Mouse (Mus musculus) bone marrow, adult 2 months (tissue): ENCODE measurements around the gene Slc1a5. TPM values are rescaled to one million over a fixed set of nuclear protein-coding genes. Genes with fewer than 3 reads are reported as not detected.
A peak's percentile ranks its signal among the peaks of the same experiment; 100 is the strongest.

Experiments
- H3K27ac ChIP-seq: fragments of 200-500 bp; 2 replicates; pipeline ENCODE4 v1.5.1; 2012; ENCODE audit warnings: low read depth, mild to moderate bottlenecking, control low read depth, inconsistent platforms, low read length; ENCODE audit not compliant: control insufficient read depth, poor library complexity, insufficient read depth
- H3K4me1 ChIP-seq: fragments of 200-500 bp; 2 replicates; pipeline ENCODE4 v1.6.1; 2011; ENCODE audit warnings: low read length; ENCODE audit not compliant: control insufficient read depth, insufficient read depth
- H3K4me3 ChIP-seq: fragments of 200-500 bp; replicated peaks from 2 replicates; pipeline ENCODE3; 2011; ENCODE audit warnings: mild to moderate bottlenecking, low read depth, low read length, control low read depth; ENCODE audit not compliant: control insufficient read depth
- CTCF ChIP-seq: fragments of 200-500 bp; IDR thresholded peaks from 2 replicates; pipeline ENCODE4 v1.5.1; 2011; ENCODE audit warnings: low read length, control low read depth; ENCODE audit not compliant: control insufficient read depth, insufficient read depth
- POLR2A ChIP-seq: fragments of 200-500 bp; IDR thresholded peaks from 2 replicates; pipeline ENCODE4 v1.6.1; 2011; ENCODE audit warnings: low read depth, mild to moderate bottlenecking, control low read depth, low read length, borderline replicate concordance; ENCODE audit not compliant: control insufficient read depth
- WGBS: fragments of 180-500 bp; shearing (Covaris S2); methylation state at CpG from one replicate; pipeline ENCODE4 v1.1.7; 2018; 5-methylcytosine and 5-hydroxymethylcytosine counted together
- polyA plus RNA-seq: library from polyadenylated mRNA; stranded (reverse); fragments of >200 nt; gene quantifications from 2 replicates; pipeline ENCODE4 v1.2.4, GENCODE M21; 2011; ENCODE audit warnings: low replicate concordance; ENCODE audit not compliant: missing spikeins, insufficient read depth, insufficient read length

Slc1a5 gene
- polyA plus RNA-seq, 1 experiment: 343 TPM

DNA sequence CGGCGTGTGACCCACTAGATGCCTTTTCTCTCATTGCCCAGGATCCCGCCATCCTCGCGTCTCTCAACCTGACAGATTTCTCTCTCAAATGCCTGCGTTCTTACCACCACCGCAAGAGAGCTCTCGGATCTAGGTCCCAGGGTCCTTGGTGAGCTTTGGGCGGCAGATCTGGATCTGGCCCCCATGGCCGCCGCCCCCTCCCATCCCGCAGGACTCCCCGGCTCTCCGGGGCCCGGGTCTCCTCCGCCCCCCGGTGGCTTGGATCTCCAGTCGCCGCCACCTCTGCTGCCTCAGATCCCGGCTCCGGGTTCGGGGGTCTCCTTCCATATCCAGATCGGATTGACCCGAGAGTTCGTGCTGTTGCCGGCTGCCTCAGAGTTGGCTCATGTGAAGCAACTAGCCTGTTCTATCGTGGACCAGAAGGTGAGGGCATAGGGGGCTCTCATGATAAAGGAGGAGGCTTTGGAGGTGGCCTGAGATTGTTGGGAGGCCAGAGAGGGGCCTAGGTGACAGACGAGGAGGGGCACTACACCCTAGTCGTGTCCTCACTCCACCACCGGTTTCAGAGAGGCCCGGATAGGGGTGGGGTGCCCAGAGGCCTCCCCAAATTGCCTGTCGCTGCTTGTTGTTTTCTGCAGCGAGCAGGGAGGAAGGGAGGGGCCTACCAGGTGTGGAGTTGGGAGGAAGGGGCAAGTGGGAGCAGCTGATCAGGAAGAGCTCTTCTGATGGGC is 62.5 kb downstream of the Slc1a5 start:
- H3K4me3 ChIP-seq: peak overlapping the region; percentile 83
- TF ChIP-seq POLR2A: 0 out of 2 replicates have a peak, but pooled peaks have one; percentile 32
- no peak for TF ChIP-seq CTCF
- WGBS: under 1% methylated on average over 33 of the region's 33 CpGs
- H3K4me1 ChIP-seq: peaks cover 11% of the 10 kb centered on the region
- peak overlapping the region; percentile 89 for H3K27ac ChIP-seq

GRCm38 (mm10) chr7:16844696-16845071 is 63.5 kb downstream of the Slc1a5 start:
- Histone ChIP-seq H3K4me3 (peak overlapping the region; percentile 77), H3K4me1 (peaks cover 11% of the 10 kb centered on the region), H3K27ac (peak overlapping the region; percentile 86)
- 4% methylated on average over 3 of the region's 3 CpGs for WGBS
- TF ChIP-seq POLR2A (no peak), CTCF (no peak)

DNA sequence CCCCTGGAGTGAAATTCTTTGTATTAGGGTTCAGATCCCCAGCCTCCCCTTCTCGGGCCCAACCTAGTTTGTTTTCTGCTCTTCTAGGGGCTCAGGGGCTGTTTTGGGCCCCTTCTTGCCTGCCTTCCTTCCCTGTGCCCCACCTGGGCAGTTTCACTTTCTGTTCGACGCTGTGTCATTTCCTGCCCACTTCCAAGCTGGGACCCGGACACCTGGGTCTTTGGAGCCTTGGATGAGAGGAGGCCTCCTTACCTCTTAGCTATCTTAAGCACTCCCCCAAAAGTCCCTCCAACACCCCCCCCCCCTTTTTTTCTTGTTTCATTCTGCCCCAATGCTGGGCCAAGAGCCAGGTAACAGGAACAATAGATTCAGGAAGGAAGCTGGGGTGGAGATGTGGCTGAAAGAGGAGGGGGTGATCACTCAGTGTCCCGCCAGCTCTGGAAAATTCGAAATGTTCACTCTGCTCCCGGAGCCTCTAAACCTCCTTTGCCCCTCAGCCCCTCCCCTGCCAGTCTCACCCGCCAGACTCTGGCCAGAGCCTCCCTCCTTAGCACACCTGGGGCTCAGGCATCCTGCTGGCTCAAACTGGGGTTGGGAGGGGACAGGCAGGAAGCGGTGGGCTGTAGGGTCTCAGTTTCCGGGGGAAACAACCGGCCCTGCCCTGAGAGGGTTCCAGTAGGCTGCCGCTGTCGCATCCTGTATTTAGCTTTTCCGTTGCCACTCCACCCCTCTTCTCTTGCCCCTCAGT is 64.1 kb downstream of the Slc1a5 start:
- 6% methylated on average over 14 of the region's 14 CpGs for WGBS
- peak overlapping the region; percentile 77 for H3K4me3 ChIP-seq
- H3K27ac ChIP-seq: peak overlapping the region; percentile 86
- TF ChIP-seq CTCF (no peak), POLR2A (no peak)
- peaks cover 11% of the 10 kb centered on the region for H3K4me1 ChIP-seq

DNA sequence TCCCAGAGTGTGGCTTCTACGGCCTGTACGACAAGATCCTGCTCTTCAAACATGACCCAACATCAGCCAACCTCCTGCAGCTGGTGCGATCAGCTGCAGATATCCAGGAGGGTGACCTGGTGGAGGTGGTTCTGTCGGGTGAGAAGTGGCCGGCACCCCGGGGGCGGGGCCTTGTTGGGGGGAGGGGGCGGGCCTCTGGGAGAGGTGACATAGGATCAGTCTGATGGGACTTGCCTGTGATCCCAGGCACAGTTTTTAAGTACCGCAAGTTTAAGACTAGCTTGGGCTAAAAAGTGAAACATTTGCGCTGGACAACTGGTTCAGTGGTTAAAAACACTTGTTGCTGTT is 64.7 kb downstream of the Slc1a5 start:
- TF ChIP-seq CTCF (no peak), POLR2A (no peak)

DNA sequence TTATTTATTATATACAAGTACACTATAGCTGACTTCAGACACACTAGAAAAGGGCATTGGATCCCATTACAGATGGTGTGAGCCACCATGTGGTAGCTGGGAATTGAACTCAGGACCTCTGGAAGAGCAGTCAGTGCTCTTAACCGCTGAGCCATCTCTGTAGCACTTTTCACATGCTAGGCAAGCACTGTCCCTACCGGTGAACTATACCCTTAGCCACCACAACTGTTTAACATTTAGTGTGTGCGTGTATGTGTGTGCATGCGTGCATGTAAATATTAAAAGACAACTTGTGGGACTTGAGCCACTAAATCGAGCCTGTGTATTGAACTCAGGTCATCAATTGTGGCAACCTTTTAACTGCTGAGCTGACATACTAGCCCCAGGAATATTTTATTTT is 65.6 kb downstream of the Slc1a5 start:
- WGBS: 87% methylated on average over 5 of the region's 5 CpGs
- H3K4me1 ChIP-seq: peaks cover 4% of the 10 kb centered on the region

More for the DNA sequence above, 64.7 kb downstream of the Slc1a5 start:
- WGBS: 23% methylated on average over 10 of the region's 10 CpGs
- H3K4me1 ChIP-seq: peaks cover 11% of the 10 kb centered on the region
- H3K4me3 ChIP-seq: peak overlapping the region; percentile 77
- H3K27ac ChIP-seq: peak overlapping the region; percentile 86

DNA sequence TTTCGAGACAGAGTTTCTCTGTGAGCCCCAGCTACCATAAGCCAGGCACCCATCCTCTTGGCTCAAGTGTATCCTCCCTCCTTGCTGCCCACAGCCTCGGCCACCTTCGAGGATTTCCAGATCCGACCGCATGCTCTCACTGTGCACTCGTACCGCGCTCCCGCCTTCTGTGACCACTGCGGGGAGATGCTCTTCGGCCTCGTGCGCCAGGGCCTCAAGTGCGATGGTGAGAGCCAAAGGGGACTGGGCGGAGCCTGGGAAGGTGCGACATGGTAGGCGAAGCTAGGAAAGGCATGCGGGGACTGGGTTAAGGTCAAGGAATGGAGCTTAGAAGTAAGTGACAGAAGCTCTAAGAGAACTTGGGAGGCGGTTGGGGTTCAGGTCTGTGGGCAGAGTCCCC is 66.4 kb downstream of the Slc1a5 start:
- WGBS: 88% methylated on average over 19 of the region's 19 CpGs
- TF ChIP-seq POLR2A (no peak), CTCF (no peak)
- no peak overlapping the region for H3K4me3 ChIP-seq
- no peaks in the 10 kb centered on the region for H3K4me1 ChIP-seq
- H3K27ac ChIP-seq: no peak overlapping the region

More for the DNA sequence above, 65.6 kb downstream of the Slc1a5 start:
- no peak overlapping the region for H3K4me3 ChIP-seq
- no peak overlapping the region for H3K27ac ChIP-seq
- TF ChIP-seq CTCF (no peak), POLR2A (no peak)

Other genes starting within 250 kb of the Slc1a5 start
- 2.6 and 3.0 TPM in 2 replicates for gene Arhgap35, start 166.3 kb upstream of the Slc1a5 start, polyA plus RNA-seq
- gene Ceacam15, start 105.6 kb upstream of the Slc1a5 start, polyA plus RNA-seq: not detected in 2 replicates
- gene Ceacam9, start 59.4 kb upstream of the Slc1a5 start, polyA plus RNA-seq: not detected in 2 replicates
- 173 and 200 TPM in 2 replicates for gene Ap2s1, start 42.9 kb upstream of the Slc1a5 start, polyA plus RNA-seq
- 41.2 and 92.7 TPM in 2 replicates for gene Strn4, start 34.5 kb downstream of the Slc1a5 start, polyA plus RNA-seq
- 4.7 and 7.2 TPM in 2 replicates for gene Fkrp, start 35.4 kb downstream of the Slc1a5 start, polyA plus RNA-seq
- gene Prkd2, start 61.6 kb downstream of the Slc1a5 start, polyA plus RNA-seq: 22.7 and 34.2 TPM in 2 replicates
- 0.54 and 1.7 TPM in 2 replicates for gene Dact3, start 94.0 kb downstream of the Slc1a5 start, polyA plus RNA-seq
- not detected in 2 replicates for gene Gng8, start 110.4 kb downstream of the Slc1a5 start, polyA plus RNA-seq
- gene Ptgir, start 125.2 kb downstream of the Slc1a5 start, polyA plus RNA-seq: 8.3 and 13.0 TPM in 2 replicates
- 307 and 376 TPM in 2 replicates for gene Calm3, start 142.8 kb downstream of the Slc1a5 start, polyA plus RNA-seq
- not detected in 2 replicates for gene Pnmal2, start 163.3 kb downstream of the Slc1a5 start, polyA plus RNA-seq
- not detected in 2 replicates for gene Pnmal1, start 178.3 kb downstream of the Slc1a5 start, polyA plus RNA-seq
- gene Gm42372, start 201.7 kb downstream of the Slc1a5 start, polyA plus RNA-seq: 0.77 and 1.9 TPM in 2 replicates
- gene Ccdc8, start 211.4 kb downstream of the Slc1a5 start, polyA plus RNA-seq: 1.4 and 2.5 TPM in 2 replicates
- 30.6 and 70.5 TPM in 2 replicates for gene Ppp5c, start 246.6 kb downstream of the Slc1a5 start, polyA plus RNA-seq